Mouse (Mus musculus) testis, adult 2 months (tissue): ENCODE results near the gene Tceal8. TPM values are rescaled to one million over a fixed set of nuclear protein-coding genes. Genes with fewer than 3 reads are reported as not detected.
A peak's percentile ranks its signal among the peaks of the same experiment; 100 is the strongest.
"Not testable (repeated sequence)": the region's sequence is repeated elsewhere in the genome, so short reads cannot be mapped to it uniquely, and the experiment has no call there.

Source experiments
- H3K27ac ChIP-seq: fragments of 200-500 bp; 2 replicates; pipeline ENCODE4 v1.5.1; 2012; ENCODE audit warnings: low read depth, low read length; ENCODE audit not compliant: control insufficient read depth, insufficient read depth
- H3K27me3 ChIP-seq: fragments of 200-500 bp; 2 replicates; pipeline ENCODE4 v1.6.1; 2012; ENCODE audit warnings: mild to moderate bottlenecking, low read length, moderate library complexity; ENCODE audit not compliant: control insufficient read depth, insufficient read depth
- H3K36me3 ChIP-seq: fragments of 200-500 bp; 2 replicates; pipeline ENCODE4 v1.6.1; 2012; ENCODE audit warnings: mild to moderate bottlenecking, low read length; ENCODE audit not compliant: control insufficient read depth, insufficient read depth
- H3K4me1 ChIP-seq: fragments of 200-500 bp; 2 replicates; pipeline ENCODE4 v1.6.1; 2012; ENCODE audit warnings: low read length; ENCODE audit not compliant: control insufficient read depth, insufficient read depth
- H3K4me3 ChIP-seq: fragments of 200-500 bp; 2 replicates; pipeline ENCODE4 v1.5.1; 2012; ENCODE audit warnings: low read depth, mild to moderate bottlenecking, low read length, moderate library complexity, mixed read lengths; ENCODE audit not compliant: control insufficient read depth
- CTCF ChIP-seq: fragments of 200-500 bp; IDR thresholded peaks from 2 replicates; pipeline ENCODE4 v1.5.1; 2012; ENCODE audit warnings: low read depth, mild to moderate bottlenecking, inconsistent platforms, low read length, moderate library complexity; ENCODE audit not compliant: control insufficient read depth, insufficient read depth, insufficient replicate concordance
- POLR2A ChIP-seq: fragments of 200-500 bp; IDR thresholded peaks from 2 replicates; pipeline ENCODE4 v1.6.1; 2012; ENCODE audit warnings: low read depth, mild to moderate bottlenecking, inconsistent platforms, low read length, moderate library complexity; ENCODE audit not compliant: control insufficient read depth
- polyA plus RNA-seq: library from polyadenylated mRNA; depleted of rRNA; stranded (reverse); fragments of >200 nt; gene quantifications from 2 replicates; pipeline ENCODE4 v1.2.3, GENCODE M21; 2012

Gene Tceal8
- polyA plus RNA-seq, 1 experiment, result 4.2 TPM

DNA sequence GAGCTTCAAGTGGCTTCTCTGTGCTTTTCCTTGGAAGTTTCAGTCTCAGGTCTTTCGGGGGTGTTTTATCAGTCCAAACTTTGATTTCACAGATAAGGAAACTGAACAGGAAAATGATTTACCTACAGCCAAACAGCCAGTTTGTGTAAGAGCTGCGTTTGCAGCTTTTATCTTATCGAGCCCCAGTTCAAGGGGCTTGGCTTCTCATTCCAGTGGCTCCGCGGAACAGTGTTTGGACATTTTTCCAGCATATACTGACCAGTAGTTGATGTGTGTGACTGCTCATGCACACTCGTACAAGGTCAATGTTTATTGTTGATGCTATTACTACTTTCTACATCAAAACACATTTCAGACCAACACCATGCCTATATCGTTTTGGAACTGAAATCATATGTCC is 27.9 kb downstream of the Tceal8 start:
- Histone ChIP-seq H3K4me1 (no peaks in the 10 kb centered on the region; the same call in 1 of the 2 replicates), H3K27me3 (no peaks in the 10 kb centered on the region), H3K27ac (no peak overlapping the region), H3K36me3 (no peaks in the 10 kb centered on the region), H3K4me3 (no peak overlapping the region)
- TF ChIP-seq POLR2A (no peak), CTCF (no peak)

DNA sequence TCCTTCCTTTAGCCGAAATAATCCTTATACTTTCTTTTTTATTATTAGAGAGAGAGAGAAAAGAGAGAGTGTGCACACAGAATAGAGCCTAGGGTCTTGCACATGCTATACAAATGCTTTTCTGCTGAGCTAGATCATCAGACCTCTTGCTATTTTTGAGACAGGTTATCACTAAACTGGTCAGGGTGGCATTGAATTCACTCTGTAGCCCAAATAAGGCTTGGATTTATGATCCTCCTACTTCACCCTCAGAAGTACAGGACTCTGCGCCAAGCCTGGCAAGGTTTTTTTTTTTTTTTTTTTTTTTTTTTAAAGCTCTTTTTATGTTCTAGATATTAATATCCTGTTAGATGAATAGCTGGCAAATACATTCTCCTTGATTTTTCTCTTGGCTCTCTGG is 28.4 kb downstream of the Tceal8 start:
- H3K27ac ChIP-seq, result no peak overlapping the region
- H3K36me3 ChIP-seq, result no peaks in the 10 kb centered on the region
- no peaks in the 10 kb centered on the region; the same call in 1 of the 2 replicates for H3K4me1 ChIP-seq
- TF ChIP-seq CTCF, result no peak
- no peak for TF ChIP-seq POLR2A
- no peak overlapping the region for H3K4me3 ChIP-seq
- no peaks in the 10 kb centered on the region for H3K27me3 ChIP-seq

DNA sequence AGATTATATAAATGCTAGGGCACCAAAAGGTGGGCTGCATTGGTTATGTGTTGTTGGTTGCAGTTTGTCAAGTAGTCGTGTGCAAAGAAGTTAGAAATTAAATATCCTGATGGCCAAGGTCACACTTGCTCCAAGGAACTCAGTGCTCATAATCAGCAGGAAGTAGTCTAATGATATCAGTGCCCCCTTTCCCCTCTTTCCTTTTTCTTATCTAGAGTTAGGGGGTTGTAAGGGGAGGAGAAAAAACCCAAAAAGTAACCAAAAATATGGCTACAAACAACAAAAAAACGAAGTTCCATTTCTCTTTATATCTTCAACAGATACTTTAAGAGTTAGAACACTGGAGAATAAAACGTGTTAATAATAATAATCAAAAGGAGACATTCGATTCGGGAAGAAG is 30.8 kb downstream of the Tceal8 start:
- no peaks in the 10 kb centered on the region; the same call in 1 of the 2 replicates for H3K4me1 ChIP-seq
- no peaks in the 10 kb centered on the region for H3K36me3 ChIP-seq
- no peaks in the 10 kb centered on the region for H3K27me3 ChIP-seq
- TF ChIP-seq CTCF, result no peak
- TF ChIP-seq POLR2A, result no peak
- no peak overlapping the region for H3K27ac ChIP-seq
- no peak overlapping the region for H3K4me3 ChIP-seq

DNA sequence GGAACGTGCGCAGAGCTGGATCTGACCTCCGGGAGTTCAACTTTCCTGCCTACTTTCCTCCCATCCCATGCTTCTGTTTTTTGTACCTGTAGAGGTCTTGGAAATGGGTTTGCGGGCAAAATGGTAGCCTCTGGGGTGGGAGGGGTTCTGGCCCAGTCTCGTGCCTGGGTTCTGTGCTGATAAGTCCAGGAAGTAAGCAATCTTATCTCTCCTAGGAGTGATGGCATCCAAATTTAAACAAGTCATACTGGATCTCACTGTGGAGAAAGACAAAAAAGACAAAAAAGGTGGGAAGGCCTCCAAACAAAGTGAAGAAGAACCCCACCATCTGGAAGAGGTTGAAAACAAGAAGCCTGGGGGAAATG is 32.5 kb downstream of the Tceal8 start:
- H3K27me3 ChIP-seq, H3K36me3 ChIP-seq, H3K4me1 ChIP-seq, H3K27ac ChIP-seq: not testable (repeated sequence)
- H3K4me3 ChIP-seq, result peak overlapping the region; percentile 58

- not testable (repeated sequence) for H3K27ac ChIP-seq, H3K36me3 ChIP-seq, H3K27me3 ChIP-seq, H3K4me1 ChIP-seq
- peak within 1 kb of the TSS; percentile 58 for H3K4me3 ChIP-seq
Observed at GRCm38 (mm10) chrX:136138827-136139639, 33.1 kb downstream of the Tceal8 start, which contains the start of gene Bex4. Gene Bex4 (plus strand): TSS chrX:136138996.

DNA sequence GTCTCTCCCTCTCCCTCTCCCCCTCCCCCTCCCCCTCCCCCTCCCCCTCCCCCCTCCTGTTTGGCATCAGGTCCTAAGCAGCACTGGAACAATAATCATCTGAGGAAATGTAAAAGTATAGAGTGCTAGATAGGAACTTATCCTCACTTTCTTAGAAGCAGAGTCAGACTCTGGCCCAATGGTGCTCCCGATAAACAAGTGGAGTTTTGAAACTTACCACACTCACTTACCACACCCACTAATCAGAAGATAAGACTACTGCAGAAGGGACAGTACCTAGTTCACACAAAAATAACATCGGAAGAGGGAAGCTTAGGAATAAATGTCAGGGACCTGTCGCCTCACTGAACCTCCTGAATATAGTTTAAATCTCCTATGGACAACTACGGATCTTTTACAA is 36.6 kb downstream of the Tceal8 start:
- H3K27me3 ChIP-seq, result no peaks in the 10 kb centered on the region
- H3K36me3 ChIP-seq, result no peaks in the 10 kb centered on the region
- TF ChIP-seq POLR2A (no peak), CTCF (no peak)
- no peaks in the 10 kb centered on the region; the same call in 1 of the 2 replicates for H3K4me1 ChIP-seq
- H3K27ac ChIP-seq, result no peak overlapping the region
- H3K4me3 ChIP-seq, result no peak overlapping the region

DNA sequence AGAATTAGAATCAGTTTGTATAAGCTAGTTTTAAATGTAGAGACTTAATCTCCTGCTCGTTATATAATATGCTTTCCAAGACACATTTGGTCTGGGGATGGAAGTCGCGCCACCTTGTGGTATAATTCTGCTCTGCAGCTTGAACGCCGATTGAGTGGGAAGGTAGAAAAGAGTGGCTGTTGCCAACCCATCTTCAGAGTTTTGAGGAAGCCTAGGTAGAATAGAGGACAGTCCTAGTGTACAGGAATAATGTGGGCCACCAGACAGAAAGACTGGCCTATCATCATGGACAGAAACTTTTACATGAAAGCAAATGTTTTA is 44.4 kb downstream of the Tceal8 start:
- H3K27ac ChIP-seq, result no peak overlapping the region
- H3K4me1 ChIP-seq, result no peaks in the 10 kb centered on the region
- TF ChIP-seq POLR2A (no peak), CTCF (no peak)
- no peak overlapping the region for H3K4me3 ChIP-seq
- no peaks in the 10 kb centered on the region for H3K36me3 ChIP-seq
- H3K27me3 ChIP-seq, result no peaks in the 10 kb centered on the region
